Mouse (Mus musculus): ENCODE results near the gene Vasp. TPM values are rescaled to one million over a fixed set of nuclear protein-coding genes. Genes with fewer than 3 reads are reported as not detected.
A peak's percentile ranks its signal among the peaks of the same experiment; 100 is the strongest.

The Vasp gene
- polyA plus RNA-seq, 1 experiment from 2014 or later = 85.2 TPM

- H3K27me3 ChIP-seq = no peaks in the 10 kb centered on the region
- no peak overlapping the region for H3K4me3 ChIP-seq (replicated peaks)
- no peak; the same call in 1 of the 2 replicates for ATAC-seq (ENCODE audit: insufficient number of reproducible peaks, low FRiP score, low TSS enrichment, low read depth)
- H3K36me3 ChIP-seq = peaks cover 25% of the 10 kb centered on the region; the same call in 1 of the 2 replicates
- 89% methylated on average over 3 of the region's 3 CpGs for WGBS
- H3K4me2 ChIP-seq (replicated peaks) = no peak overlapping the region
- no peak overlapping the region for H3K9ac ChIP-seq
- H3K9me3 ChIP-seq (replicated peaks) = no peaks in the 10 kb centered on the region
- no peak overlapping the region for H3K27ac ChIP-seq (replicated peaks)
- no peaks in the 10 kb centered on the region for H3K4me1 ChIP-seq
Observed at GRCm38 (mm10) chr7:19245083-19245482, 26.5 kb downstream of the Vasp start.

DNA sequence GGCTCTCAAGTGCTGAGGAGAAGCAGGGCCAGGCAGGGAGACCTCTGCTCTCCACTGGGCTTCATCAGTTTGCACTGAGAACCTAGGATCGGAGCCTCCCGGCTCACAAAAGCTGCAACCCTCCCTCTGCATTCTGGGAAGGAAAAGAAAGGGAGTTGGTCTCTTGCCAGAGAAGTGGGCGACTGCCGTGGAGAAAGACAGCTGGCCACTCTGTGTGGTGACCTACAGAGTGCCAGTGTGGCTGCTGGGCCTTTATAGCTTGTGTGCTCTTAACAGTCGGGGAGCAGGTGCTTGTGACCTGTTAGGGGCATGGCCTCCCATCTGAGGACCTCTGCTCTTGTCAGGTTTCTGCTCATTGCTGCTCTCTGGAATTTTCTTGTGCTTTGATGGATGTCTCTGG is 27.8 kb downstream of the Vasp start:
- Histone ChIP-seq H3K4me1 (peaks cover 9% of the 10 kb centered on the region; the same call in 1 of the 2 replicates), H3K9me3 (replicated peaks) (no peaks in the 10 kb centered on the region), H3K27ac (replicated peaks) (no peak overlapping the region), H3K27me3 (no peaks in the 10 kb centered on the region), H3K36me3 (peaks cover 25% of the 10 kb centered on the region; the same call in 1 of the 2 replicates), H3K4me3 (replicated peaks) (no peak overlapping the region), H3K9ac (no peak overlapping the region), H3K4me2 (replicated peaks) (no peak overlapping the region)
- 85% methylated on average over 5 of the region's 5 CpGs for WGBS
- no peak for ATAC-seq (ENCODE audit: insufficient number of reproducible peaks, low FRiP score, low TSS enrichment, low read depth)

DNA sequence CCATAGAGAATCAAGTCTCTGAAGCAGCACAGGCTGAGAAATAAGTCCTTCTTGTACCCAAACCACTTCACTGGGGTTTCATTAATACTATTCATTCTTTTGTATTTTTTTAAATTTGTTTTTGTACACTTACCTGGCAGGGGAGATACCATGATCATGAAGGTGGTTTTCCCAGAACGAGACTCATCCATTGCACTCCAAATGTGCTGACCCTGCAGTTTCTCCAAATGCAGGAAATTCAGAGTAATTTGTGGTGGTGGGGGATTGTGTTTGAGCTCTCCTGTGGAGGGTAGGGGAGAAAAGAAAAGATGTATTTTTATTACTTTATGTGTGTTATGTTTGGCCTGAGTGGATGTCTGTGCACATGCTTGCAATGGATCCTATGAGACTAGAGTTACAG is 29.6 kb downstream of the Vasp start:
- Histone ChIP-seq H3K9me3 (replicated peaks) (no peaks in the 10 kb centered on the region), H3K27ac (replicated peaks) (no peak overlapping the region), H3K9ac (no peak overlapping the region), H3K4me1 (peaks cover 9% of the 10 kb centered on the region; the same call in 1 of the 2 replicates), H3K27me3 (no peaks in the 10 kb centered on the region), H3K4me3 (replicated peaks) (no peak overlapping the region), H3K4me2 (replicated peaks) (no peak overlapping the region), H3K36me3 (peaks cover 17% of the 10 kb centered on the region; the same call in 1 of the 2 replicates)
- WGBS = 95% methylated on average over 1 of the region's 1 CpGs
- no peak for ATAC-seq (ENCODE audit: insufficient number of reproducible peaks, low FRiP score, low TSS enrichment, low read depth)

DNA sequence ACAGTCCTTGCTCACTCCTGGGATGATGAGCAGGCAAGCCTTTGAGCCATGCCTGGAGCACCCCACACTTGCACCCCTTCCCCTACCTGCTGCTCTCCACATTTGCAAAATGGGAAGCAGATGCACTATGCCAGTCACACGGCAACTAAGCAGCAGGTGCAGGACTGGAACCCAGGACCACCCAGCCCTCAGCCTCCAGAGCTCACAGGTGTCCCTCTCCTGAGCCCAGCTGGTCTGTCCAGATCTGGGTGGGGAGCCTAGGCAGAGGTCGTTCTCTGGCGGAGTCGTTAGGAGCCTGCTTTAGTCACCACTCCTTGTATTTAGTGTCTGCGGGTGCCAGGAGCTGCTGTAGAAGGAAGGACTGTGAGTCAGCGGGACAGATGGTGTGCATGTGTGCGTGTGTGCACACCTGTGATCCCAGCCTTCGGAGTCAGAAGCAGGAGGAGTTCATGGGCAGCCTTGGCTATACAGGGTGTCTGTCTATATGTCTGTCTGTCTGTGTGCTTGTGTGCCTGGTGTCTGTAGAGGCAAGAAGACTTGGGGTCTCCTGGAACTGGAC is 30.6 kb downstream of the Vasp start:
- no peaks in the 10 kb centered on the region for H3K27me3 ChIP-seq
- no peak for ATAC-seq (ENCODE audit: insufficient number of reproducible peaks, low FRiP score, low TSS enrichment, low read depth)
- peaks cover 17% of the 10 kb centered on the region for H3K4me1 ChIP-seq
- H3K9ac ChIP-seq = no peak overlapping the region
- H3K27ac ChIP-seq (replicated peaks) = no peak overlapping the region
- no peak overlapping the region for H3K4me2 ChIP-seq (replicated peaks)
- 81% methylated on average over 8 of the region's 8 CpGs for WGBS
- H3K4me3 ChIP-seq (replicated peaks) = no peak overlapping the region
- H3K36me3 ChIP-seq = peaks cover 12% of the 10 kb centered on the region; the same call in 1 of the 2 replicates
- H3K9me3 ChIP-seq (replicated peaks) = no peaks in the 10 kb centered on the region

DNA sequence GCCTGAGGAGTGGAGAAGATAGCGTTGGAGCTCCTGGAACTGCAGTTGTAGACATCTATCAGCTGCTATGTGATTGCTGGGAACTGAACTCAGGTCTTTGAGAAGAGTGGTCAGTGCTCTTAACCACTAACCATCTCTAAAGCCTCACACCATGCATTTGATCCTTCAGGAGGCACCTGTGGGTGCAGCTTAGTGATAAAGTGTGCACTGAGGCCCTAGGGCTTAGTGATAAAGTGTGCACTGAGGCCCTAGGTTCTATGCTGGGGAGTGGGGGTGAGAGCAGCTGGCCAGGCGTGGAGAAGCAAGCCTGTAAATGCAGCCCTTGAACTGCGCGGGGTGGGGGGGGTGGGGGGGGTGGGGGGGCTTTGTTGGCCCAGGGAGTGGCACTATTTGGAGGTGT is 31.6 kb downstream of the Vasp start:
- no peaks in the 10 kb centered on the region for H3K27me3 ChIP-seq
- no peak for ATAC-seq (ENCODE audit: insufficient number of reproducible peaks, low FRiP score, low TSS enrichment, low read depth)
- no peak overlapping the region for H3K4me3 ChIP-seq (replicated peaks)
- H3K27ac ChIP-seq (replicated peaks) = peak overlapping the region; percentile 60; the same call in 1 of the 2 replicates
- peaks cover 18% of the 10 kb centered on the region for H3K4me1 ChIP-seq
- no peak overlapping the region for H3K4me2 ChIP-seq (replicated peaks)
- H3K9me3 ChIP-seq (replicated peaks) = no peaks in the 10 kb centered on the region
- no peak overlapping the region for H3K9ac ChIP-seq
- H3K36me3 ChIP-seq = peaks cover 2% of the 10 kb centered on the region; the same call in 1 of the 2 replicates
- 83% methylated on average over 4 of the region's 4 CpGs for WGBS

DNA sequence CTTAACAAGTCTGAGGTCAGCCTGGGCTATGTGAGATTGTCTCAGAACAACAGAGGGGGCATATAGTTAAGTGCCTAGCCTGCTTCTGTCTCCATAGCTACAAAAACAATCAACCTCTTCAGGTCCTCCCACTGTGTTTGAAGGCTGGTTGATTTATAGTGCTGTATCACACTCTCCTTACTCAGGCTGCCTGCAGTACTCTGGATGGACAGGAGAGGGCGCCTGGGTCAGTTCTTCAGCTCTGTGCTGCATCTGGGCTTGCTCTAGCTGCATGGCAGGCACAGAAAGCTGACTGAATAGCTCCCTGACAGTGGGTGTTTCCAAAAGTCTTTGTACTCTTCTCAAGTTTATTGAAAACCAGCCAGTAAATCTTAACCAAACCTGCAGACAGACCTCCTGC is 32.2 kb downstream of the Vasp start:
- H3K4me1 ChIP-seq = peaks cover 18% of the 10 kb centered on the region
- H3K4me3 ChIP-seq (replicated peaks) = no peak overlapping the region
- H3K9ac ChIP-seq = no peak overlapping the region
- 0 out of 2 replicates have a peak overlapping the region, but pooled peaks have one; percentile 60 for H3K27ac ChIP-seq (replicated peaks)
- no peaks in the 10 kb centered on the region for H3K9me3 ChIP-seq (replicated peaks)
- 0% methylated on average over 1 of the region's 1 CpGs for WGBS
- peak; percentile 80 for ATAC-seq (ENCODE audit: insufficient number of reproducible peaks, low FRiP score, low TSS enrichment, low read depth)
- no peak overlapping the region for H3K4me2 ChIP-seq (replicated peaks)
- H3K36me3 ChIP-seq = no peaks in the 10 kb centered on the region
- H3K27me3 ChIP-seq = no peaks in the 10 kb centered on the region

- Histone ChIP-seq H3K4me3 (replicated peaks) (no peak overlapping the region), H3K4me1 (peaks cover 18% of the 10 kb centered on the region), H3K27me3 (no peaks in the 10 kb centered on the region), H3K36me3 (no peaks in the 10 kb centered on the region), H3K9ac (no peak overlapping the region), H3K9me3 (replicated peaks) (no peaks in the 10 kb centered on the region), H3K27ac (replicated peaks) (no peak overlapping the region), H3K4me2 (replicated peaks) (no peak overlapping the region)
- no peak for ATAC-seq (ENCODE audit: insufficient number of reproducible peaks, low FRiP score, low TSS enrichment, low read depth)
- WGBS = 91% methylated on average over 4 of the region's 4 CpGs
Observed at GRCm38 (mm10) chr7:19238344-19238743, 33.3 kb downstream of the Vasp start.

DNA sequence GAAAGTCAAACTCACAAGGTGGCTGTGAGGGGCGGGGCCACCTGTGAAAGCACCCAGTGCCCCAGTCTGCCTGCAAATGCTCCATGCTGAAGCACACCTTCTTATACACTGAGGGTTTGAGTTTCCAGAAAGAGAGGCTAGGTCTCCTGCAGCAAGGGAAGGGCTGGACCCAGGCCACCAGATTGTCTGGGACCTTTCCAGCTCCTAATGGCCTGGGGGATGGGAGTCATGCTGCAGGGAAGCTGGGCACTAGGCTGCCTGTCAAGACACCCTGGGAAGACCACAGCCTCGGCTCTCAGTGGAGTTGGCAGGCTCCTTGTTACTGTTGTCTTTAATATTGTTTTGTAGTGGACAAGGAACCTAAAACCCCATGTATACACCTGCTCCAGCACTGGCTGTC is 35.2 kb downstream of the Vasp start:
- no peak overlapping the region for H3K9ac ChIP-seq
- peaks cover 8% of the 10 kb centered on the region; the same call in 1 of the 2 replicates for H3K36me3 ChIP-seq
- no peaks in the 10 kb centered on the region for H3K27me3 ChIP-seq
- no peak for ATAC-seq (ENCODE audit: insufficient number of reproducible peaks, low FRiP score, low TSS enrichment, low read depth)
- H3K4me2 ChIP-seq (replicated peaks) = no peak overlapping the region
- 67% methylated on average over 2 of the region's 2 CpGs for WGBS
- peaks cover 18% of the 10 kb centered on the region for H3K4me1 ChIP-seq
- H3K27ac ChIP-seq (replicated peaks) = no peak overlapping the region
- no peaks in the 10 kb centered on the region for H3K9me3 ChIP-seq (replicated peaks)
- H3K4me3 ChIP-seq (replicated peaks) = no peak overlapping the region

- no peaks in the 10 kb centered on the region for H3K9me3 ChIP-seq (replicated peaks)
- H3K4me3 ChIP-seq (replicated peaks) = no peak overlapping the region
- no peak overlapping the region for H3K9ac ChIP-seq
- no peak for ATAC-seq (ENCODE audit: insufficient number of reproducible peaks, low FRiP score, low TSS enrichment, low read depth)
- H3K27ac ChIP-seq (replicated peaks) = no peak overlapping the region
- H3K4me2 ChIP-seq (replicated peaks) = no peak overlapping the region
- H3K27me3 ChIP-seq = no peaks in the 10 kb centered on the region
- 88% methylated on average over 2 of the region's 2 CpGs for WGBS
- H3K36me3 ChIP-seq = peaks cover 8% of the 10 kb centered on the region; the same call in 1 of the 2 replicates
- peaks cover 18% of the 10 kb centered on the region for H3K4me1 ChIP-seq
Observed at GRCm38 (mm10) chr7:19235092-19235671, 36.4 kb downstream of the Vasp start.

DNA sequence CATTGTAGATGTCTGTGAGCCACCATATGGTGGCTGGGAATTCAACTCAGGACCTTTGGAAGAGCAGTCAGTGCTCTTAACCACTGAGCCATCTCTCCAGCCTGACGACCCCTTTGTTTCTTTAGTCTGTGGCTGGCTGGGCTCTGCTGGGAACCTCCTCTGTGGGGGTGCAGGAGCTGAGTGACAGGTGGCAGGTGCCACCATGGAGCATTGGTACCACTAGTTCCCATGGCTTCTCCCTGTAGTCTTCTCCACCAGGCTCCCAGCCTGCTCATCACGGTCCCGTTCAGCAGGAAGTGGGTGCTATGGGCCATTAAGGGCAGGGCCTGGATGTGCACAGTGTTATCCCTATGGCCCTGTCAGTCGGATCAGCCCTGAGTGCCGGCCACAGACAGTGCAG is 37.0 kb downstream of the Vasp start:
- Histone ChIP-seq H3K36me3 (peaks cover 8% of the 10 kb centered on the region; the same call in 1 of the 2 replicates), H3K9ac (no peak overlapping the region), H3K4me3 (replicated peaks) (no peak overlapping the region), H3K9me3 (replicated peaks) (no peaks in the 10 kb centered on the region), H3K27me3 (no peaks in the 10 kb centered on the region), H3K27ac (replicated peaks) (no peak overlapping the region), H3K4me2 (replicated peaks) (no peak overlapping the region), H3K4me1 (peaks cover 18% of the 10 kb centered on the region)
- no peak for ATAC-seq (ENCODE audit: insufficient number of reproducible peaks, low FRiP score, low TSS enrichment, low read depth)
- WGBS = 78% methylated on average over 5 of the region's 5 CpGs

DNA sequence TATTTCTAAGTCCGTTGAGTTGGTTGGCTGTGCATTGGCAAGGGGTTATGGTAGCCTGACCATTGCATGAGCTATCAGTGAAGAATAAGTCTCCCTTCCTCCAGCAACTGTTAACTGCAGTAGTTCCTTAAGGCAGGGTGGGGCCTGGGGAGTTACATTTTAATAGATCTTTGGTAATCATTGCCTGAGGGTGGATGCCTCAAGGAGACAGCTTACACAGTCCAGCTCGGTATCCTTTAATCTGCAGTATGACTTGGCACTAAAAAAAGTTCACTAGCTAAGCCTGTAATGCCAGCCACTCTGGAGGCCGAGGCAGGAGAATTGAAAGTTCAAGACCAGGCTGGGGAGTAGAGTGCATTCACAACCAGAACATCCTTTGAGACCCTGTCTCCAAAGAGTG is 39.8 kb downstream of the Vasp start:
- H3K4me1 ChIP-seq = peaks cover 26% of the 10 kb centered on the region
- no peaks in the 10 kb centered on the region for H3K27me3 ChIP-seq
- no peak for ATAC-seq (ENCODE audit: insufficient number of reproducible peaks, low FRiP score, low TSS enrichment, low read depth)
- peaks cover 8% of the 10 kb centered on the region; the same call in 1 of the 2 replicates for H3K36me3 ChIP-seq
- no peak overlapping the region for H3K27ac ChIP-seq (replicated peaks)
- 78% methylated on average over 3 of the region's 3 CpGs for WGBS
- no peak overlapping the region for H3K4me3 ChIP-seq (replicated peaks)
- H3K9ac ChIP-seq = no peak overlapping the region
- no peaks in the 10 kb centered on the region for H3K9me3 ChIP-seq (replicated peaks)
- no peak overlapping the region for H3K4me2 ChIP-seq (replicated peaks)

GRCm38 (mm10) chr7:19230899-19231298 is 40.7 kb downstream of the Vasp start:
- no peak overlapping the region for H3K9ac ChIP-seq

More at GRCm38 (mm10) chr7:19230899-19231298, 40.7 kb downstream of the Vasp start:
- WGBS = 89% methylated on average over 5 of the region's 5 CpGs
- H3K27me3 ChIP-seq = no peaks in the 10 kb centered on the region
- H3K9me3 ChIP-seq (replicated peaks) = no peaks in the 10 kb centered on the region
- no peak overlapping the region for H3K27ac ChIP-seq (replicated peaks)
- no peak overlapping the region for H3K4me3 ChIP-seq (replicated peaks)
- peaks cover 22% of the 10 kb centered on the region for H3K4me1 ChIP-seq
- H3K36me3 ChIP-seq = peaks cover 9% of the 10 kb centered on the region; the same call in 1 of the 2 replicates
- no peak overlapping the region for H3K4me2 ChIP-seq (replicated peaks)
- ATAC-seq (ENCODE audit: insufficient number of reproducible peaks, low FRiP score, low TSS enrichment, low read depth) = no peak
